Mouse (Mus musculus) cerebellum, adult 2 months (tissue): ENCODE results near the gene Usp9x. TPM values are rescaled to one million over a fixed set of nuclear protein-coding genes. Genes with fewer than 3 reads are reported as not detected.

Experiments used
- DNase-seq, 2 experiments: peaks; one replicate each; pipeline ENCODE4 v3.0.0; 2021
- H3K27ac ChIP-seq: fragments of 200-500 bp; 2 replicates; pipeline ENCODE4 v1.5.1; 2012; ENCODE audit warnings: low read length, control low read depth, inconsistent platforms; ENCODE audit not compliant: insufficient read depth
- H3K27me3 ChIP-seq: fragments of 200-500 bp; 2 replicates; pipeline ENCODE4 v1.6.1; 2012; ENCODE audit warnings: inconsistent platforms, mild to moderate bottlenecking, low read length, moderate library complexity; ENCODE audit not compliant: control insufficient read depth, insufficient read depth
- H3K4me1 ChIP-seq: fragments of 200-500 bp; 2 replicates; pipeline ENCODE4 v1.6.1; 2011; ENCODE audit warnings: low read length; ENCODE audit not compliant: control insufficient read depth, insufficient read depth
- H3K4me3 ChIP-seq: fragments of 200-500 bp; replicated peaks from 2 replicates; pipeline ENCODE3; 2011; ENCODE audit warnings: mild to moderate bottlenecking, low read depth, low read length, control low read depth; ENCODE audit not compliant: insufficient read depth
- CTCF ChIP-seq: fragments of 200-500 bp; IDR thresholded peaks from 2 replicates; pipeline ENCODE4 v1.5.1; 2011; ENCODE audit warnings: low read depth, mild to moderate bottlenecking, control low read depth, low read length, moderate library complexity, borderline replicate concordance; ENCODE audit not compliant: insufficient read depth
- POLR2A ChIP-seq: fragments of 200-500 bp; IDR thresholded peaks from 2 replicates; pipeline ENCODE4 v1.6.1; 2011; ENCODE audit warnings: low read length, control low read depth, borderline replicate concordance; ENCODE audit not compliant: insufficient read depth
- WGBS: fragments of 180-500 bp; shearing (Covaris S2); methylation state at CpG from one replicate; pipeline ENCODE4 v1.1.7; 2018; 5-methylcytosine and 5-hydroxymethylcytosine counted together
- polyA plus RNA-seq: library from polyadenylated mRNA; depleted of rRNA; stranded (reverse); fragments of >200 nt; gene quantifications from 2 replicates; pipeline ENCODE4 v1.2.3, GENCODE M21; 2012; rRNA removed

Gene Usp9x
- 54.0 and 54.5 TPM in 2 replicates for polyA plus RNA-seq

- H3K4me3 ChIP-seq: peak within 1 kb of the TSS; percentile 82
- TF ChIP-seq POLR2A: peak; percentile 36; the same call in 1 of the 2 replicates
- TF ChIP-seq CTCF: peak; percentile 29; the same call in 1 of the 2 replicates
- H3K27me3 ChIP-seq: no peaks in the 10 kb centered on the region
- no peaks in the 10 kb centered on the region for H3K4me1 ChIP-seq
- no peak for DNase-seq
- peak within 1 kb of the TSS; percentile 96 for H3K27ac ChIP-seq
- WGBS: 7% methylated on average over 33 of the region's 36 CpGs
Measured at GRCm38 (mm10) chrX:13071241-13071775, at the start of gene Usp9x. Gene Usp9x (plus strand): TSS chrX:13071498.

GRCm38 (mm10) chrX:13022547-13023310, 48.6 kb upstream of the Usp9x start:
- Histone ChIP-seq H3K4me1 (no peaks in the 10 kb centered on the region), H3K27me3 (no peaks in the 10 kb centered on the region), H3K4me3 (no peak overlapping the region), H3K27ac (no peak overlapping the region)
- no peak for DNase-seq
- TF ChIP-seq CTCF: no peak
- no peak for TF ChIP-seq POLR2A
- WGBS: 87% methylated on average over 5 of the region's 5 CpGs

- no peak for TF ChIP-seq CTCF
- TF ChIP-seq POLR2A: no peak
- Histone ChIP-seq H3K27me3 (no peaks in the 10 kb centered on the region), H3K4me1 (no peaks in the 10 kb centered on the region), H3K4me3 (no peak overlapping the region), H3K27ac (no peak overlapping the region)
- DNase-seq: no peak
- WGBS: 84% methylated on average over 1 of the region's 1 CpGs
Measured at GRCm38 (mm10) chrX:13024539-13025202, 46.6 kb upstream of the Usp9x start.

GRCm38 (mm10) chrX:13025286-13025685, 46.0 kb upstream of the Usp9x start:
- no peak overlapping the region for H3K27ac ChIP-seq
- TF ChIP-seq POLR2A (no peak), CTCF (no peak)
- DNase-seq: no peak
- WGBS: 81% methylated on average over 8 of the region's 8 CpGs
- H3K4me3 ChIP-seq: no peak overlapping the region
- no peaks in the 10 kb centered on the region for H3K27me3 ChIP-seq
- H3K4me1 ChIP-seq: no peaks in the 10 kb centered on the region

- H3K4me1 ChIP-seq: no peaks in the 10 kb centered on the region
- WGBS: 84% methylated on average over 4 of the region's 4 CpGs
- H3K27me3 ChIP-seq: no peaks in the 10 kb centered on the region
- H3K4me3 ChIP-seq: no peak overlapping the region
- DNase-seq: no peak
- H3K27ac ChIP-seq: no peak overlapping the region
- TF ChIP-seq POLR2A (no peak), CTCF (no peak)
Measured at GRCm38 (mm10) chrX:13028156-13028555, 43.1 kb upstream of the Usp9x start.

GRCm38 (mm10) chrX:13029996-13030395, 41.3 kb upstream of the Usp9x start:
- Histone ChIP-seq H3K27me3 (no peaks in the 10 kb centered on the region), H3K27ac (no peak overlapping the region), H3K4me3 (no peak overlapping the region), H3K4me1 (no peaks in the 10 kb centered on the region)
- WGBS: 94% methylated on average over 6 of the region's 6 CpGs
- TF ChIP-seq CTCF: no peak
- TF ChIP-seq POLR2A: no peak
- no peak for DNase-seq

- H3K4me1 ChIP-seq: no peaks in the 10 kb centered on the region
- no peak overlapping the region for H3K4me3 ChIP-seq
- TF ChIP-seq CTCF (no peak), POLR2A (no peak)
- no peaks in the 10 kb centered on the region for H3K27me3 ChIP-seq
- no peak for DNase-seq
- no peak overlapping the region for H3K27ac ChIP-seq
- WGBS: 91% methylated on average over 4 of the region's 4 CpGs
Measured at GRCm38 (mm10) chrX:13037085-13037484, 34.2 kb upstream of the Usp9x start.
